Comparison of ENCODE assay signal across 8 mouse cellular contexts in genomic region chr13:102665588-102666232, GRCm38 (mm10). TPM values are rescaled to one million over a fixed set of nuclear protein-coding genes. Genes with fewer than 3 reads are reported as not detected.
DNase-seq lines count a peak whose midpoint lies in the region; ATAC-seq and TF ChIP-seq lines count a peak whose summit lies in the region.

No protein-coding gene starts in this region.

- ATAC-seq in lung, embryonic 16.5 days (ENCODE audit: low read depth): peak; percentile 29; the same call in 1 of the 2 replicates
- no peak for ATAC-seq in forebrain, embryonic 14.5 days
- peak; percentile 50 for ATAC-seq in liver, embryonic 15.5 days (ENCODE audit: insufficient read depth)

- 51% methylated on average over 18 of the region's 18 CpGs for WGBS in lung, embryonic 16.5 days
- 61% methylated on average over 18 of the region's 18 CpGs for WGBS in forebrain, embryonic 14.5 days
- 12% methylated on average over 18 of the region's 18 CpGs for WGBS in liver, embryonic 15.5 days (ENCODE audit: insufficient replicate concordance)
- WGBS in kidney, adult 2 months: 53% methylated on average over 18 of the region's 18 CpGs

- no peak overlapping the region for H3K27ac ChIP-seq in lung, embryonic 16.5 days (ENCODE audit: low read length)
- no peak overlapping the region for H3K27ac ChIP-seq in forebrain, embryonic 14.5 days (ENCODE audit: low read depth, low read length)
- H3K27ac ChIP-seq in liver, embryonic 15.5 days (replicated peaks): no peak overlapping the region; the same call in 1 of the 2 replicates
- no peak overlapping the region for H3K27ac ChIP-seq in kidney, adult 2 months (ENCODE audit: insufficient read depth, low read depth, low read length)

- H3K4me1 ChIP-seq in lung, embryonic 16.5 days (replicated peaks; ENCODE audit: control insufficient read depth, insufficient read depth, low read length): peaks cover 14% of the 10 kb centered on the region
- H3K4me1 ChIP-seq in forebrain, embryonic 14.5 days (ENCODE audit: control insufficient read depth, insufficient read depth, low read length): no peaks in the 10 kb centered on the region
- H3K4me1 ChIP-seq in liver, embryonic 15.5 days (replicated peaks): 0 out of 2 replicates have a peak, but pooled peaks cover 9% of the 10 kb centered on the region
- 0 out of 2 replicates have a peak, but pooled peaks cover 3% of the 10 kb centered on the region for H3K4me1 ChIP-seq in kidney, adult 2 months (ENCODE audit: control insufficient read depth, insufficient read depth, low read length)

- no peaks in the 10 kb centered on the region for H3K27me3 ChIP-seq in lung, embryonic 16.5 days (ENCODE audit: control insufficient read depth, insufficient read depth, low read depth, low read length)
- H3K27me3 ChIP-seq in forebrain, embryonic 14.5 days (replicated peaks; ENCODE audit: control insufficient read depth, insufficient read depth, low read length): no peaks in the 10 kb centered on the region
- H3K27me3 ChIP-seq in liver, embryonic 15.5 days: peaks cover 11% of the 10 kb centered on the region
- H3K27me3 ChIP-seq in kidney, adult 2 months (replicated peaks; ENCODE audit: control insufficient read depth, insufficient read depth, low read length): no peaks in the 10 kb centered on the region

- peak overlapping the region; percentile 38 for H3K4me2 ChIP-seq in lung, embryonic 16.5 days (ENCODE audit: low read depth, low read length)
- peak overlapping the region; percentile 32 for H3K4me2 ChIP-seq in forebrain, embryonic 14.5 days (ENCODE audit: low read length)
- peak overlapping the region; percentile 48 for H3K4me2 ChIP-seq in liver, embryonic 15.5 days

- H3K4me3 ChIP-seq in lung, embryonic 16.5 days (ENCODE audit: low read length): peak overlapping the region; percentile 11; the same call in 1 of the 2 replicates
- no peak overlapping the region for H3K4me3 ChIP-seq in forebrain, embryonic 14.5 days (ENCODE audit: low read depth, low read length)
- peak overlapping the region; percentile 17 for H3K4me3 ChIP-seq in liver, embryonic 15.5 days (replicated peaks)
- no peak overlapping the region for H3K4me3 ChIP-seq in kidney, adult 2 months (ENCODE audit: insufficient read depth, low read depth, low read length)

- TF ChIP-seq POLR2A in kidney, adult 2 months (IDR thresholded peaks at IDR 0.05; ENCODE audit: low read depth, low read length): no peak

- H3K9me3 ChIP-seq in lung, embryonic 16.5 days (ENCODE audit: control insufficient read depth, low read length): no peaks in the 10 kb centered on the region
- H3K9me3 ChIP-seq in forebrain, embryonic 14.5 days (replicated peaks; ENCODE audit: control insufficient read depth, low read length): no peaks in the 10 kb centered on the region
- H3K9me3 ChIP-seq in liver, embryonic 15.5 days (replicated peaks): no peaks in the 10 kb centered on the region

- TF ChIP-seq CTCF in kidney, adult 2 months (conservative IDR thresholded peaks at IDR 0.05; ENCODE audit: insufficient read depth, insufficient read length, low read depth, low read length): no peak

- H3K36me3 ChIP-seq in lung, embryonic 16.5 days (ENCODE audit: control insufficient read depth, insufficient read depth, low read length): no peaks in the 10 kb centered on the region
- H3K36me3 ChIP-seq in forebrain, embryonic 14.5 days (ENCODE audit: control insufficient read depth, insufficient read depth, low read length): no peaks in the 10 kb centered on the region
- H3K36me3 ChIP-seq in liver, embryonic 15.5 days (replicated peaks): no peaks in the 10 kb centered on the region
- no peaks in the 10 kb centered on the region for H3K36me3 ChIP-seq in kidney, adult 2 months (ENCODE audit: control insufficient read depth, insufficient read depth, low read length)

- no peak for DNase-seq in lung, postnatal 36 days
- DNase-seq in forebrain, embryonic 14.5 days (ENCODE audit: low spot score): no peak
- peak; percentile 23 to 43 for DNase-seq in thymus, postnatal 10 days (ENCODE audit: low spot score in 2 of 2)
- DNase-seq in urinary bladder, postnatal 4 days (ENCODE audit: low spot score in 2 of 2): no peak
- DNase-seq in layer of hippocampus, adult 11-12 months (ENCODE audit: low spot score): no peak
- DNase-seq in kidney, adult 2 months: no peak

- H3K9ac ChIP-seq in lung, embryonic 16.5 days (ENCODE audit: low read length): no peak overlapping the region
- H3K9ac ChIP-seq in forebrain, embryonic 14.5 days (ENCODE audit: low read length): no peak overlapping the region
- no peak overlapping the region for H3K9ac ChIP-seq in liver, embryonic 15.5 days

RNA-seq across cellular contexts. Expression of gene Cd180, which starts 27.6 kb away (rescaled TPM):
- 0.44 and 0.64 TPM in 2 replicates for polyA plus RNA-seq in lung, embryonic 16.5 days (2015; fragmentation: Nextera tagmentation; extraction: Ambion mirVana)
- polyA plus RNA-seq in forebrain, embryonic 14.5 days (2014; fragmentation: Nextera tagmentation; extraction: Ambion mirVana): 0.66 and 1.8 TPM in 2 replicates
- polyA plus RNA-seq in liver, embryonic 15.5 days (2015; fragmentation: Nextera tagmentation; extraction: Ambion mirVana): 0.59 and 0.78 TPM in 2 replicates
- polyA plus RNA-seq in kidney, adult 2 months (2012; rRNA removed): 1.0 and 2.1 TPM in 2 replicates

Comparison
In these comparisons a context has a peak if more than half of its experiments do, and no peak if none do; other contexts are left out.
1. H3K4me3 ChIP-seq: peak in lung, embryonic 16.5 days (single experiment) and liver, embryonic 15.5 days (single experiment); none in forebrain, embryonic 14.5 days (single experiment) and kidney, adult 2 months (single experiment).
2. DNase-seq: peak in thymus, postnatal 10 days (2 of 2); none in lung, postnatal 36 days (single experiment), forebrain, embryonic 14.5 days (single experiment), urinary bladder, postnatal 4 days (0 of 2), layer of hippocampus, adult 11-12 months (single experiment) and kidney, adult 2 months (single experiment).
3. Peak in every context shown above with its lines, with median percentiles within 50 percentile points of each other: H3K4me2 ChIP-seq.